Mouse (Mus musculus) c-Kit-positive CD71-positive TER-119-negative erythroid progenitor cells, embryonic 14.5 days (primary cell): ENCODE results near the gene Diexf.

ENCODE experiments used
- DNase-seq: peaks from one replicate; pipeline ENCODE4 v3.0.0-alpha.2; 2013; ENCODE audit warnings: low read depth

Gene Diexf

GRCm38 (mm10) chr1:193129786-193130455 is at the start of gene Diexf:
Diexf (minus strand) TSS chr1:193130272.
- DNase-seq = peak; percentile 99

GRCm38 (mm10) chr1:193174143-193174733 is 44.2 kb upstream of the Diexf start:
- no peak for DNase-seq

DNA sequence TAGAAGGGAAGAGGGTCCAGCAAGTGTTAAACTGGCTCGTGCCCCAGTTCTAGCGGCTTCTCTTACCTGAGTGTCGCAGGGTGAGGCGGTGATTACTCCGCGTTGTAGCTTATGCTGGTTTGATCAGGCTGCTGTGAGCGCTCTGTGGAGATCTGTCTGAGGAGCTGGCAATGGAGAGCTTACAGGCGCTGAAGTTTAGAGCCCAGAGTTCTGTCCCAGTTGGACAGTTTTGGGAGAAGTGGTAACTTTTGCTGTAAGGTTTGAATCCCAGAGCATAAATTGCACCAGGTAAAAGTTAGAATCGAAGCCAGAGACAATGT is 43.7 kb upstream of the Diexf start:
- DNase-seq = no peak

GRCm38 (mm10) chr1:193172991-193173809 is 43.1 kb upstream of the Diexf start:
- DNase-seq = peak; percentile 99

- DNase-seq = no peak
Measured at GRCm38 (mm10) chr1:193169856-193170255, 39.8 kb upstream of the Diexf start.

DNA sequence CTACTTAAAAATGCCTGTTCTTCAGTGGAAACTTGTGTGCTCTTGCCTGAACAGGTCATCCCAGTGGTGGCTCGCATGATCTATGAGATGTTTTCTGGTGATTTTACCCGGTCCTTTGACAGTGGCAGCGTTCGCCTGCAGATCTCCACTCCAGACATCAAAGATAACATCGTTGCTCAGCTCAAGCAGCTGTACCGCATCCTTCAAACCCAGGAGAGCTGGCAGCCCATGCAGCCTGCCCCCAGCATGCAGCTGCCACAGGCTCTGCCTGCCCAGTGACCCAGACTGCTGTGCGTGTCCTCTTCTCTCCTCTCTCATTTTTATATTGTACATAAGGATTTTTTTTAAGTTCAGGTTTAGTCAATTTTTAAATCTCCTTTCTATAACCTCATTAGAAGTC is 39.2 kb upstream of the Diexf start:
- no peak for DNase-seq

- no peak for DNase-seq
Measured at GRCm38 (mm10) chr1:193167746-193168145, 37.7 kb upstream of the Diexf start, which contains the start of gene A130010J15Rik. A130010J15Rik (plus strand) TSS chr1:193168046.

DNA sequence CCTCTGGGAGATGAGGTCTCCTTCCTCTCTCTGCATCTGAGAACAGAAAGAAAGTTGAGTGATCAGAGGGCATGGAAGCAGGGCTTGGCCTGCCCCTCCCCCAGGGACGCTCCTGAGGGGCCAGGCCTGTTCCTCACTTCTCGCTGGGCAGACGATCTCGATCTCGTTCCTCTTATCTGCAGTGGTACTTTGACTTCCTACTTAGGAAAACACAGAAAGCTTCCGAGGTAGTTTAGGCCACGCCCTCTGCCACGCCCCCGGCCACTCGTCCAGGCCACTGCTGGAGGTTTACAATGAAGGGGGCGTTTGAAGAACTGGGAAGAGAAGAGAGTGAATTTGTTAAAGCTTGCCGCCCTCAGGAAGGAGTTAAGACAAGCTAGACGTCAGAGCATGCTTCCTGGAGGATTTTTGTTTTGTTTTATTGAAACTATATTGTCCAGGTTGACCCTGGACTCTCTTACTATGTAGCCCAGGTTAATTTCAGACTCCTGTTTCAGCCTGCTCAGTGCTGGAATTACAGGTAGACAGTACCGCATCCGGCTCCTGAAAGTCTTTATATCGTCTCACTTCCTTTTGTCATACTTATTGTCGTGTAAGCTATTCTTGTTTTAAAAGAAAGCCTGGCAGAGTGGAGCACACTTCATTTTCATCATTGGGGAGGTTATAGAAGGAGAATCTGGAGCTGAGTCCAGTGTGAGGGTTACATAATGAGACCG is 30.4 kb upstream of the Diexf start:
- no peak for DNase-seq

- no peak for DNase-seq
Measured at GRCm38 (mm10) chr1:193159613-193160012, 29.5 kb upstream of the Diexf start.

DNA sequence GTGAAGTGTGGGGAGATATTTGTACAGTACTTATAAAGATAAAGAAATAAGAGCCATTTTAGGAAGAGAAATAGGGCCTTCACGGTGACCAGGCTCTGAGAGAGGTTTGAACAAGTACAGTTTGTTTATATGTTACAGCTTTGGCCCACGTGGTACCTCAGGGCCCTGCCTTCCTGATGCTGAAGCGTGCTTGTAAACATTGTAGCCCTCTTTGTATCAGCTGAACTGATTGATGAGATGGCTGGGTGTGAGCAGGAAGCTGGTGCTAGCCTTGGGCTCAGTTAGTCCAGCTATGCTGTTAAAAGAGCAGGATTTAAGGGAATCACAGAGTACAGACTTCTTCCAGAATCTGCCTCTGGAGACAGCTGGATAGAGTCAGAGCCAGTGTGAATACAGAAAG is 29.1 kb upstream of the Diexf start:
- DNase-seq = no peak

- DNase-seq = no peak
Measured at GRCm38 (mm10) chr1:193157111-193157492, 27.0 kb upstream of the Diexf start.

DNA sequence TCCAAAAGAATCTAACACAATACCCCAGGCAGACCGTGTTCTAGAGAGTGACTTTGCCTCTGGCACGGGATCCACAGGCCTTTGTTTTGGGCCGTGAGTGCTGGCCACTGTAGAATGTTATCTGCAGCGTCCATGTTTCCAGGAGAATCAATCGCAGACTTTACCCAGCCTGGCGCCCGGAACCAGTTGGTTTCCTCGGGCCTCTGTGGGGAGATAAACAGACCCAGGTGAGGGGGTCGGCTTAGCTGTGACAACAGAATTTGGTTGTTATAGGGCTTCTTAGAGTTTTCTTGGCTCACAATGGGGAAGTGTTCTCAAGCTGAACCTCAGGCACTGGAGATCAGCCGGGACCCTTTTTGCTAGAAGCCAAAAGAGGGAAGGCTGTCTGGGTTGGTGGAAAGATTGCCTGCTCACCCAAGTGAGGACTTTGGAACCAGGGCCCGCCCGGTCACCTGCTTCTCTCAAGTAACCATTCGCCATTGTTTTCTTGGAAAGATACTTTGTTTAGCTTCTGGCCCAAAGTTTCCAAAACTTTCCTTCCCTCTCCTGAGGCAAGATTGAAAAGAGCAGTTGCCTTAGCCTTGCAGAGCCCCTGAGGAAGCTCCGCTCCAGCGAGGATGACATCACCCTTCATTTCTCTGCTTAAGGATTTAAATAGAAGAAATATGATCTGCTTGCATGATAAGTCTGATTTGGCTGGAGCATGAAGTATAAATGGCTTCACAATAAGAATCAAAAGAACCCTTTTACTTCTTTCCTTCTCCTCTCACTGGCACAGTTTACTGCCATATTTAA is 26.4 kb upstream of the Diexf start:
- no peak for DNase-seq

GRCm38 (mm10) chr1:193153561-193153960 is 23.5 kb upstream of the Diexf start:
- DNase-seq = no peak

DNA sequence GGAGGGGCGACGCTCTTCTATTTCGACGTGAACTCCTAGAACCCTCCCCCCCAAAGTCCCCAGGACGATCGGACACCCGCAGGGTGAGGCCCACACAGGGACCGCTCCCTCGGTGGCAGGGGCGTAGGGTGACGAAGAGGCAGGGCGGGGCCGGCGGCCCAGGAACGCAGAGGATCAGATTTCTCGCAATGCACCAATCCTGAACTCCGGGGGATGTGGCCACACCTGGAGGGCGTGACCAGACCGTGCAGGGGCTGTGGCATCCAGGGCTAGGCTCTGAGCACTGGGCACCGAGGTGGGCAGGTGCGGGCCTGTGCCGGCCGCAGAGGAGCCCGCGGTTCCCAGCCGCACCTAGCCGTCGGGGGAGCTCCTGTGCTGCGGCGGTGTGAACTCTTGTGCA is 22.8 kb upstream of the Diexf start, which contains the start of gene Irf6:
Irf6 (plus strand) TSS at position 240 of the 400 bp plus-strand sequence.
- no peak for DNase-seq

DNA sequence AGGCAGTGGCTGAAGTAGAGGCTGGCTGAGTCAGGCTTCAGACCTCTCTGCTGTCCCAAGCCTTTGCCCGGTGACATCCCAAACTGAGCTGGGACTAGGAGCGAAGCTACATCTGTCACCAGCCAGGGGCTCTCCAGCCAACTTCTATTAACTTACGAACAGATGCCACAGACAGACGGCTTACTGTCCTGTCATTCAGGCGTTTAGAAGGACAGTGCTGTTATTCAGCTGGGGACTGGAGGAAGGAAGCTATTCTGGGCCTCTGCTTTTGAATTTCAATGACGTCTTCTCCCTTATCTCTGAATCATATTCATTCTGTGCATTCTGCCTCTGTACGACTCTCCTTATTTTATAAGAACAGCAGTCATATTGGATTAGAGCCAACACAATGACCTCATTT is 21.1 kb upstream of the Diexf start:
- no peak for DNase-seq

DNA sequence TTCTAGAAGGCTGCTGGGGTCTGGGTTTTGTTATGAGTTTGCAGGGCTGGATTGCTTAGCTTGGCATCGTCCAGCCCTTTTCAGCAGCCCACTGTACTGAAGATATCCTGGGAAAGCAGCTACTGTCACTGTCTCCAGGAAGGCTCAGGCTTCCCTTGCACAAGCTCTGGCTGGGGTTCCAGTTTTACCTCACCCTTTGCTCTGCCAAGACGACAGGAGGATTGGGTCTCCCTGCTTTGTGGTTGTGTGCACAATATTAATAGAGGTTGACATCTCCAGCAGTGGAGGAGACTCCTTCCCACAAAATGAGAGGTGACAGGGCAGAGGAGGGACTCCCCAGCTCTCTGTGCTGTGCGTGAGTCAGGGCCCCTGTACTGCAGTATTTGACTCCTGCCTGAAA is 19.2 kb upstream of the Diexf start:
- no peak for DNase-seq

DNA sequence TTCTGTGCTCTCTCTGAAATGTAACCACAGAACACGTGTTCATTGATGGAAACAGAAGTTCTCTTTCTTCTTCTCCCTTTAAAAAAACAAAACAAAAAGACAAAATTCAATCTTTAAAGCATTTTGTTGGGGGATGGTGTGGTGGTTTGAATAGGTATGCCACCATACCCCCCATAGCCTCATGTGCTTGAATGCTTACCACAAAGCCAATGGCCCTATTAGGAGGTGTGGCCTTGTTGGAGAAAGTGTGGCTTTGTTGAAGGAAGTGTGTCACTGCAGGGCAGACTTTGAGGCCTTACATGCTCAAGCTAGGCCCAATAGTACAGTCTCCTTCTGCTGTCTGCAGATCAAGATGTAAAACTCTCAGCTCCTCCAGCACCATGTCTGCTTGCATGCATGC is 16.3 kb upstream of the Diexf start:
- no peak for DNase-seq

- DNase-seq = no peak
Measured at GRCm38 (mm10) chr1:193145101-193145500, 15.0 kb upstream of the Diexf start.

GRCm38 (mm10) chr1:193144516-193144915 is 14.4 kb upstream of the Diexf start:
- no peak for DNase-seq

DNA sequence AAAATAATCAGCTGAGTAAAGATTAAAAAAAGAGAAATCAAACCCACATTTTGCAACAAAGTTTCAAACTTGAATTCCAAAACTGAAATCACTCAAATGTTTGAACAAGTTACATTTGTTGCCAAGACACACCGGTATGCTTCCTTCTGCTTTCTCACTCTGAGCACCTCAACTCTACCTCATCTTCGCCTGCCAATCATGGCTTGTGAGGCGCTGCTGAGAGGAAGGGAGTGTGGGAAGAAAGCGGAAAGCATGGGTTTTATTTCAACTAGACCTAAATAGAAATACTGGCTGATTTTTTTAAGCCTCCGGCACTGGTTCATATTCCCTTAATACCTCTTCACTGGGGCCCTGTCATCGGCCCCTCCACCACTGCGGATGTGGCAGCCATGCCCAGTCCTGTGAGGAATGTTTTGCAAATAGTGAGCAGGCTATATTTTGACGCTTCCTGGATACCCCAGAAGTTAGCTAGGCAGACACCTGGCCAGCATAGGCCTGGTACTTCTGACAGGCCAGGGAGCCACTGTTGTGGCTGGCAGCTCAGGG is 12.5 kb upstream of the Diexf start:
- DNase-seq = no peak

GRCm38 (mm10) chr1:193141118-193141517 is 11.0 kb upstream of the Diexf start:
- no peak for DNase-seq
